Mouse (Mus musculus) erythroblast, embryonic 14.5 days (primary cell): Measurements from ENCODE around the gene Aadacl3.

Experiments used
- GATA1 ChIP-seq: IDR thresholded peaks from 2 replicates; pipeline ENCODE4 v1.6.1; 2012; ENCODE audit warnings: low read length, inconsistent platforms, mixed read lengths
- TAL1 ChIP-seq: IDR thresholded peaks from 3 replicates; pipeline ENCODE4 v1.6.1; 2012; ENCODE audit warnings: low read length, inconsistent platforms, mixed read lengths

DNA sequence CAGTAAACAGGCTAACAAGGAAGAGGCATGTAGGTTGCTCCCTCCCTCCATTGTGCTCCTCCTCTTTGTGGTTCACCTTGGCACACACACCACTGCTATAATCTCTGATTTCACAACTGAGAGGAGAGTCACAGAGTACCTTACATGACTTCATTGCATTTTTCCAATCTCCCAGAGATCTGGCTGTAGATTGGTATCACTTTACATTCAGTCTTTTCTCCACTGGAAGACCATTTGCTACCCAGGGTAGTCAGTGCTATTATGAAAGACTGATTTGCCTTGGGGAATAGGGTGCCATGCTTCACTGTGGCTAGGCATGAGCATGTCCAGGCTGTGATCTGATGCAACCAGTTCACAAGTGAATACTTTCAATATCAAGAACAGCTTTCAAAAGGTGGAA, 29.8 kb upstream of the Aadacl3 start:
- TF ChIP-seq GATA1 (no peak), TAL1 (no peak)
